Mouse (Mus musculus) liver, embryonic 14.5 days (tissue): ENCODE results near the gene Ccnb1.

Experiments used
- CTCF ChIP-seq: IDR thresholded peaks from 2 replicates; pipeline ENCODE4 v1.5.1; 2016; ENCODE audit warnings: antibody characterized with exemption, low read depth, control low read depth
- EP300 ChIP-seq: IDR thresholded peaks from 2 replicates; pipeline ENCODE4 v1.6.1; 2016; ENCODE audit warnings: antibody characterized with exemption, low read depth

DNA sequence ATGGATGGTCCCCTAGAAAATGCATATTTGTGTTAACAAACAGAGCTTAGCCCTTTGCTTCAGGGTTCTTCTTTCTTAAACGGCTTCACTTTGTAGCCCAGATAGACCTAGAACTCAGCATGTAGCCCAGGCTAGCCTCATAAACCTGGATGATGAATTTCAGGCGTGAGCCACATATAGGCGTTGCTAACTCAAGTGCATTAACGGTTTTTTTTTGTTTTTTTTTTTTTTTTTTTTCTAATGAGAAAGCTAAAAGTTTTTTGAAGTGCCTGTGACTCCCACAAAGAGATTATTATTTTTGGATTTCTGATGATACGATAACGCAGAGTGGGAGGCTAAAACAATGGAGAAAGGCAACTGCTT lies 47.3 kb upstream of the Ccnb1 start:
- TF ChIP-seq CTCF = no peak
- no peak for TF ChIP-seq EP300
